Mouse (Mus musculus) neural tube, postnatal 0 days (tissue): Measurements from ENCODE around the gene 2310061I04Rik. TPM values are rescaled to one million over a fixed set of nuclear protein-coding genes. Genes with fewer than 3 reads are reported as not detected.

Source experiments
- microRNA counts: library from miRNA; unstranded; fragments of <30 nt; microRNA quantifications from one replicate; lab custom pipeline; 2015
- microRNA-seq: library from miRNA; unstranded; fragments of <30 nt; microRNA quantifications from one replicate; pipeline ENCODE4, GENCODE M21; 2016
- polyA plus RNA-seq: library from polyadenylated mRNA; unstranded; fragments of >200 nt; fragmentation: Nextera tagmentation; extraction: Ambion mirVana; gene quantifications from 2 replicates; pipeline ENCODE4 v1.2.1, GENCODE M21; 2015

Gene 2310061I04Rik
- 80.1 and 91.3 TPM in 2 replicates for polyA plus RNA-seq

GRCm38 (mm10) chr17:35896781-35897643, at the start of gene 2310061I04Rik:
2310061I04Rik (minus strand) TSS chr17:35897431.

GRCm38 (mm10) chr17:35916297-35917142, 19.3 kb upstream of the 2310061I04Rik start, which contains the start of the genes Mrps18b and Ppp1r10:
Mrps18b (minus strand) TSS chr17:35916389.
Ppp1r10 (plus strand) TSS chr17:35916434.

GRCm38 (mm10) chr17:35909919-35910369, 12.7 kb upstream of the 2310061I04Rik start, which contains the start of gene Atat1:
Atat1 (minus strand) TSS chr17:35910075.

DNA sequence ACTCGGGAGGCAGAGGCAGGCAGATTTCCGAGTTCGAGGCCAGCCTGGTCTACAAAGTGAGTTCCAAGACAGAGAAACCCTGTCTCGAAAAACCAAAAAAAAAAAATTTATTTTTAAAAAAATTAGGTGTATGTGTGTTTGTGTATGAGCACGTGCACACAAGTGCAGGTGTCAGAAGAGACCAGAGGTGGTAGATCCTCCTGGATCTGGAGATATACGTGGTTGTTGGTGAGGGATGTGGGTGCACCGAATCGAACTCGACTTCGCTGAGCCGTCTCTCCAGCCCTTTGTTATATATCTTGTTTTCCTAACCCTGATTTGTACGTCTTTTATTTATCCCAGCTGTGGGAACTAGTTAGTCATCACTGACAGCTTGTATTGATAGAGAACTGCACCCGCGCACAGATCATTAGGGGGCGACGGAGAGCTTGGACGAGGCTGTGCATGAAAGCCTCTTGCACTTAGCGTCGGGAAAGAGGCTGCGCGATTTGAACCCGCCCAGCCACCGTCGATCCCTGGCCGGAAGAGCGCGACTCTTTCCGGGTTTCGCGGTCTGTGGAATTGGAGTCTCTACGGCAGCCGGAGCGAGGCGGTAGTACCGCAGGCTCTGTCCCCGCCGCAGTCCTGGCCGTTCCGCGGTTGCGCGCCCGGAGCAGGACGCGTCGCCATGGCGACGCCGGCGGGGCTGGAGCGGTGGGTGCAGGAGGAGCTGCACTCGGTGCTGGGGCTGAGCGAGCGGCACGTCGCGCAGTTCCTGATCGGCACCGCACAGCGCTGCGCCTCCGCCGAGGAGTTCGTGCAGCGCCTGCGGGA, 17.8 kb downstream of the 2310061I04Rik start, which contains the start of gene Dhx16:
TSS of gene Dhx16 (plus strand) at position 575 of the 813 bp plus-strand sequence.

GRCm38 (mm10) chr17:35865481-35866280, 31.6 kb downstream of the 2310061I04Rik start, which contains the start of gene Ppp1r18:
Ppp1r18 (plus strand) TSS chr17:35865593.

DNA sequence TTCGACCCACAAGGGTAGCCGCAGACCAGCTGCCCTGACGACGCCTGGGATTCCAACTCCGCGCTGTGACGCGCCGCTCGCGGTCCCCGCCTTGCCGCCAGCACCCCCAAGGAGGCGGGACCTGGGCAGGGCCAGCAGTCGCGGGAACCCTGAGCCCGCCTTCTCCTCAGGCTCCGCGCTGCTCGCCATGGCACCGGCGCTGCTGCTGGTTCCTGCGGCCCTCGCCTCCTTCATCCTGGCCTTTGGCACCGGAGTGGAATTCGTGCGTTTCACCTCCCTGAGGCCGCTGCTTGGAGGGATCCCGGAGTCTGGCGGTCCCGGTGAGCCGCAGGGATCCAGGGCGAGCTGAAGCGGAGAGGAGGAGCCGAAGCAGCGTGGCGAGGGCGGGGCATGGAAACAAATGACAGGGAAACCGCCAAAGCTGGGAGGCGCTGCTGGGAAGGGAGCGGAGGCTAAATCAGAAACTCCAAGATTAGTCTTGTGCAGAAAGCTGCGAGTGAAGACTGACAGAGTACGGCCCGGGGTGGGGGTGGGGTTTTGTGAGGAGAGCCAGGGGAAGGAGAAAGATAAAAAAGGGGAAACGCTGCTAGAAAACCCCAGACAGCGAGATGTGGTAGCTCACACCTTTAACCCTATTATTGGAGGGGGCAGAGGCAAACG, 35.9 kb downstream of the 2310061I04Rik start, which contains the start of gene Nrm:
TSS of gene Nrm (plus strand) at position 121 of the 660 bp plus-strand sequence.

MicroRNAs encoded within 50 kb of the gene (microRNA counts, 519-probe panel; counts per million panel counts)
- 40.5 counts per million for microRNA mmu-miR-1894-3p (lab: Ali Mortazavi, UCI)
- 40.5 counts per million for microRNA mmu-miR-1894-5p (lab: Ali Mortazavi, UCI)

Small RNAs within 50 kb of the gene (microRNA-seq; reads per million reads assigned to microRNA genes)
- gene Gm28033, result not detected
- gene Mir1894, result not detected

Other genes with a start within 250 kb of the 2310061I04Rik start
- 11.0 and 15.0 TPM in 2 replicates for gene Vars2, start 229.8 kb downstream of the 2310061I04Rik start, polyA plus RNA-seq
- 23.4 and 23.8 TPM in 2 replicates for gene Gtf2h4, start 223.7 kb downstream of the 2310061I04Rik start, polyA plus RNA-seq
- 66.1 and 70.3 TPM in 2 replicates for gene Ddr1, start 192.8 kb downstream of the 2310061I04Rik start, polyA plus RNA-seq
- gene Ier3, start 75.7 kb downstream of the 2310061I04Rik start, polyA plus RNA-seq, result 24.1 and 25.1 TPM in 2 replicates
- 167 and 180 TPM in 2 replicates for gene Flot1, start 74.2 kb downstream of the 2310061I04Rik start, polyA plus RNA-seq
- 1,086 and 1,211 TPM in 2 replicates for gene Tubb5, start 59.1 kb downstream of the 2310061I04Rik start, polyA plus RNA-seq
- 3.8 and 4.1 TPM in 2 replicates for gene Mdc1, start 55.9 kb downstream of the 2310061I04Rik start, polyA plus RNA-seq
- 18.0 and 21.8 TPM in 2 replicates for gene Nrm, start 36.1 kb downstream of the 2310061I04Rik start, polyA plus RNA-seq
- 17.5 and 17.9 TPM in 2 replicates for gene Ppp1r18, start 31.8 kb downstream of the 2310061I04Rik start, polyA plus RNA-seq
- 19.4 and 23.2 TPM in 2 replicates for gene Dhx16, start 17.6 kb downstream of the 2310061I04Rik start, polyA plus RNA-seq
- 169 and 211 TPM in 2 replicates for gene Atat1, start 12.6 kb upstream of the 2310061I04Rik start, polyA plus RNA-seq
- 73.6 and 78.3 TPM in 2 replicates for gene Mrps18b, start 19.0 kb upstream of the 2310061I04Rik start, polyA plus RNA-seq
- 22.9 and 25.5 TPM in 2 replicates for gene Ppp1r10, start 19.0 kb upstream of the 2310061I04Rik start, polyA plus RNA-seq
- gene Abcf1, start 72.3 kb upstream of the 2310061I04Rik start, polyA plus RNA-seq, result 79.4 and 88.1 TPM in 2 replicates
- gene Gnl1, start 82.4 kb upstream of the 2310061I04Rik start, polyA plus RNA-seq, result 86.7 and 86.9 TPM in 2 replicates
- 67.0 and 74.1 TPM in 2 replicates for gene Prr3, start 82.8 kb upstream of the 2310061I04Rik start, polyA plus RNA-seq
- 9.3 and 11.4 TPM in 2 replicates for gene H2-T24, start 123.1 kb upstream of the 2310061I04Rik start, polyA plus RNA-seq
- 10.9 and 11.1 TPM in 2 replicates for gene H2-T23, start 135.4 kb upstream of the 2310061I04Rik start, polyA plus RNA-seq
- 10.3 and 10.9 TPM in 2 replicates for gene H2-T22, start 145.3 kb upstream of the 2310061I04Rik start, polyA plus RNA-seq
- not detected in 2 replicates for gene Gm6034, start 145.5 kb upstream of the 2310061I04Rik start, polyA plus RNA-seq
- gene Gm11127, start 160.9 kb upstream of the 2310061I04Rik start, polyA plus RNA-seq, result not detected in 2 replicates
- not detected in 2 replicates for gene Gm19684, start 224.2 kb upstream of the 2310061I04Rik start, polyA plus RNA-seq
- gene Gm7030, start 232.0 kb upstream of the 2310061I04Rik start, polyA plus RNA-seq, result not detected in 2 replicates